Mouse (Mus musculus) bone marrow macrophage, adult 2 months (primary cell): ENCODE measurements around the gene Rasa4.

ENCODE experiments used
- CTCF ChIP-seq: IDR thresholded peaks from 2 replicates; pipeline ENCODE4 v1.5.1; 2012; ENCODE audit warnings: low read depth, mild to moderate bottlenecking, low read length, moderate library complexity
- POLR2A ChIP-seq: IDR thresholded peaks from 2 replicates; pipeline ENCODE4 v1.6.1; 2012; ENCODE audit warnings: mild to moderate bottlenecking, low read depth, low read length, borderline replicate concordance

DNA sequence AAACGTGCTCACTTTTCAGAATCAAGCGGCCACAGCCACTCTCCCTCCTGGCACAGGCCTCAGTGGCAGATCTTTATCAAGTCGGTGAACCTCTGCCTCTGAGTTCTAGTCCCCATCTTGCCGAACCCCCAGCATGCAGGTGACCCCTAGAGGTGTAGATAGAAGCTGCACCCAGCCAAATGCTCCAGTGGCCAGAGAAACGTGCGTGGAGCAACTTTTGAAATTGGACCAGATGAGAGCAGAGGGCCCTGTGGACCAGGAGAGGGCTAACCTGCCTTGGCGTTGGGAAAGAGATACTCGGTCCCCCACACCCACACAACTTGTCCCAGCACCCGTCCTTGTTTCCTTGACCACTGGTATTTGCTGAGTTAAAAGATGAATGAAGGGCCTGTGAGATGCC, 38.3 kb upstream of the Rasa4 start:
- TF ChIP-seq CTCF (0 out of 2 replicates have a peak, but pooled peaks have one; percentile 5), POLR2A (no peak)
